Mouse (Mus musculus): Measurements from ENCODE around the gene Zkscan5.

GRCm38 (mm10) chr5:145218206-145218605 is 13.8 kb downstream of the Zkscan5 start:
- TF ChIP-seq CTCF (IDR thresholded peaks at IDR 0.05; ENCODE audit: low read depth) = no peak
- no peak for TF ChIP-seq EP300 (IDR thresholded peaks at IDR 0.05; ENCODE audit: low read depth)
